Mouse (Mus musculus) cerebellum, adult 2 months (tissue): Measurements from ENCODE around the gene Rdh16f1.

ENCODE experiments used
- CTCF ChIP-seq: fragments of 200-500 bp; IDR thresholded peaks from 2 replicates; pipeline ENCODE4 v1.5.1; 2011; ENCODE audit warnings: low read depth, mild to moderate bottlenecking, control low read depth, low read length, moderate library complexity, borderline replicate concordance; ENCODE audit not compliant: insufficient read depth
- POLR2A ChIP-seq: fragments of 200-500 bp; IDR thresholded peaks from 2 replicates; pipeline ENCODE4 v1.6.1; 2011; ENCODE audit warnings: low read length, control low read depth, borderline replicate concordance; ENCODE audit not compliant: insufficient read depth

GRCm38 (mm10) chr10:127725136-127725535 lies 34.5 kb upstream of the Rdh16f1 start:
- TF ChIP-seq CTCF (no peak), POLR2A (no peak)
